Mouse (Mus musculus) lung, postnatal 14 days (tissue): Measurements from ENCODE around the gene Slc27a3.

Source experiments
- DNase-seq: peaks from one replicate; pipeline ENCODE4 v3.0.0; 2021

Slc27a3 gene

GRCm38 (mm10) chr3:90338190-90338589 is 51.5 kb downstream of the Slc27a3 start:
- no peak for DNase-seq

- DNase-seq, result no peak
These were observed 54.2 kb downstream of the Slc27a3 start for GRCm38 (mm10) chr3:90335517-90335916.
